Mouse (Mus musculus) adrenal gland, postnatal 0 days (tissue): ENCODE data around the gene Pea15a. TPM values are rescaled to one million over a fixed set of nuclear protein-coding genes. Genes with fewer than 3 reads are reported as not detected.

ENCODE experiments used
- polyA plus RNA-seq: library from polyadenylated mRNA; unstranded; fragments of >200 nt; fragmentation: Nextera tagmentation; extraction: Ambion mirVana; gene quantifications from 2 replicates; pipeline ENCODE4 v1.2.1, GENCODE M21; 2015

Gene Pea15a
- 91.0 and 111 TPM in 2 replicates for polyA plus RNA-seq

DNA sequence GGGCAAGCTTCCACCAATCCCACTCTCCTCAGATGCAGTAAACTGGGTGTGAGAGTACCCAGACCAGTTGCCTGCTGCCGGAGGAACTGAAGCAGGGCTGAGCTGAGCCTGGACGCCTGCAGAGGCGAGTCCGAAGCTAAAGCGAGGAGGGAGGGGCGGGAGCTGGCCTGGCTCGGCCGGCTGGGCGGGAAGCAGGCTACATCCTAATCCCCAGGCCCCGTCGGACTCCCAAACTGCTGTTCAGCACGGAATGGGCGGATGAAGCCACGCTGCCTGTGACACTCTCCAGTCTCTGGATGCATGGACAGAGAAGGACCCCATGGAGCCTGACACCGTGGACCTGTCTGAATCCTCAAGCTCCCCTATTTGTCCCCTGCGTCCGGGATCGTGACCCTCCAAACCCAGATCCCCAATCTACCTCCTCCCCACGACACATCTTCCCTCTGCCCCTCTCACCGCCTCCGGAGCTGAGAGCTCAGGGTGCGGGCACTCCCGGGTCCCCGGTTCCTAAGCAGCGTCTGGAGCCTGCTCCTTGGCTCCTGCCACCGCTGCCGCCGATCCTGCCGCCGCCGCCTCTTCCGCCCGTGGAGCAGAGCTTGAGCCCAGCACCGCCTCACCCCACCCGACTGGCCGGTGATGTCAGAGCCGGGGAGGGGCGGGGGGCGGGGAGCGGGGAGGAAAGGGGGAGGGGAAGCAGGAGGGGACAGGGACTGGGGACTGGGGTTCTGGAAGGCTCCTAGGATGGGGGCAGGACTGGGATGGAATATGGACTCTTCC, at the start of gene Pea15a:
TSS of gene Pea15a (minus strand) at position 664 of the 777 bp plus-strand sequence.

DNA sequence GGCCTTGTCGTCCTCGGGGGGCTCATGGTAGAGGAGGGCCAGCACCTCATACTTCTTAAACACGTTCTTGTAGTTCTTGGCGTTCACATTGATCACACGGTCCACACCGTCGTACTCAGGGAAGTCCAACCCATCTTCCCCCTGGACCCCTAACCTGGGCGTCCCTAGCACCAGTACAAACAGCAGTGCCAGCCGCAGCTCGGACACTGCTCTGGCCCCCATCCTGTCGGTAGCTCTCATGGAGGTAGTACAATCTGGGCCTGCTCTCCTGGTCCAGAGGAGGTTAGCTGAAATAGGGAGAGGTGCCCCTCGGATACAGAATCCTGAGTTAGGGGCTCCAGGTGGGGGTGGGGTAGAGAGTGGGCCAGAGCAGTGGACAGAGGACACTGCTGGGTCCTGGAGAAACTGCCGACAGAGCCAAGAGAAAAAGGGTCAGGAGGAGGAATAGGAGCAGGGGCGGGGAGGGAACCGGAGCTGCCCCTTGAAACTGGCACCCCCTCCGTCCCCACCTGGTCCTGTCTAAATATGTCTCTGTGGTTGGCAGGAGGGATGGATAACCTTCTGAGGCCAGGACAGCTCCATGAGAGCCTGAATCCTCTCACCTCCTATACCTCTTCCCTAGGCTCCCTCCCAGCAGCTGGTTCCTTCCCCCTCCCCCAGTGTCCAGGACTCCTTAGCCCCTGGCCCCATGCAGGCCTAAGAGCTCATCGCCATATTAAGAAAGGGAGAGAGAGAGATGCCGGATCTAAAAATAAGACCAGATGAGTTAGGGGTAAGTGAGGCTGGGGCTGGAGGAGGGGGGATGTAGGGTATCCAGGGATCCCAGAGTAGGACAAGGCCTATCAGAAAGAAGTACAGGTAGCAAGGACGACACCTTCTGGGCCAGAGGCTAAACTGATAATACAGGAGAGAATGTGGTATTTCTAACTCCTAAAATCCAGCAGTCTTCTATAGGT, 13.1 kb upstream of the Pea15a start, which contains the start of gene Casq1:
TSS of gene Casq1 (minus strand) at position 418 of the 956 bp plus-strand sequence.

DNA sequence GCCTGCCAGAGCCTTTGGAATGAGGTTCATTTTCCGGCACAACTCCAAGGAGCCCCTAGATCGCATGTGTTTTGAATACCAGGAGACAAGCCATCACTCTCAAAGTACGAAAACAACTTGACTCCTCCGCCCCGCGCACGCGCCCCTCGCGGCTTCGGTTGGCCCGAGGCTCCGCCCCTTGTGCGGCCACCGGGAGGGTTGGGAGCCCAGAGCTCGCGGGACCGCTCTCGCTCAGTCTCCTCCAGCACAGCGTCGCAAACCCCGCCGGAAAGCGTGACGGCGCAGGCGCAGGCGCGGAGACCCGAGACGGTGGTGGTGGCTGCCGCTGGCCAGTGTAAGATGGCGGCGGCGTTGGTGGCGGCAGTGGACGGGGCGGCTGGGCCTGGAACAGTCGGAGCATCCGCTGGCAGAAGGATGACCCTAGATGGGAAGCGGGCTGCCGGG, 58.7 kb downstream of the Pea15a start, which contains the start of gene Dcaf8:
TSS of gene Dcaf8 (plus strand) at position 250 of the 444 bp plus-strand sequence.

Other genes with a start within 250 kb of the Pea15a start
- 5.4 and 8.0 TPM in 2 replicates for gene Vangl2, start 178.4 kb downstream of the Pea15a start, polyA plus RNA-seq
- gene Nhlh1, start 149.2 kb downstream of the Pea15a start, polyA plus RNA-seq, result not detected in 2 replicates
- 85.7 and 124 TPM in 2 replicates for gene Copa, start 124.3 kb downstream of the Pea15a start, polyA plus RNA-seq
- gene Ncstn, start 124.0 kb downstream of the Pea15a start, polyA plus RNA-seq, result 84.9 and 127 TPM in 2 replicates
- 131 and 196 TPM in 2 replicates for gene Pex19, start 80.0 kb downstream of the Pea15a start, polyA plus RNA-seq
- 85.4 and 126 TPM in 2 replicates for gene Dcaf8, start 58.7 kb downstream of the Pea15a start, polyA plus RNA-seq
- 1.3 and 9.1 TPM in 2 replicates for gene Casq1, start 13.1 kb upstream of the Pea15a start, polyA plus RNA-seq
- 0.68 and 2.4 TPM in 2 replicates for gene Atp1a4, start 51.6 kb upstream of the Pea15a start, polyA plus RNA-seq
- 29.8 and 33.0 TPM in 2 replicates for gene Igsf8, start 54.8 kb upstream of the Pea15a start, polyA plus RNA-seq
- 4.1 and 5.3 TPM in 2 replicates for gene Atp1a2, start 91.3 kb upstream of the Pea15a start, polyA plus RNA-seq
- gene Kcnj9, start 122.5 kb upstream of the Pea15a start, polyA plus RNA-seq, result 0.28 TPM in 1 of 2 replicates, not detected in the other
- 0.30 and 0.65 TPM in 2 replicates for gene Kcnj10, start 134.4 kb upstream of the Pea15a start, polyA plus RNA-seq
- gene Pigm, start 169.7 kb upstream of the Pea15a start, polyA plus RNA-seq, result 3.3 and 4.9 TPM in 2 replicates